Mouse (Mus musculus): ENCODE results near the gene Gm10961.

DNA sequence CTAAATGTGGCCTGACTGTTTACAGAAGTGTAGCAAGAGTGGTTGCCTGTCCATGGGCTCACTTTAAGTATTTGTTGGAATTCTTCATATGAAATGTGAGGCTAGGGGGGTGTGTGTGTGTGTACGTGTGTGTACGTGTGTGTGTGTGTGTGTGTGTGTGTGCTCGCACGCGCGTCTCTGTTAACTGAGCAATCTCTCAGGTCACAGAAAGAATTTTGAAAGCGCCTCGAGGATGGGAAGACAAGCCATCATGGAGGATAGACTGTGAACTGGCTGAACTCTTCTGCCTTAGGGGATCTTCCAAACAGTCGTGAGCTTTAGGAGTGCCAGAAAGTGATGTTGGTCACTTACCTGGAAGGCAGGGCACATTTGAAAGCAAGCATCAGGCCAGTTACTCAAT lies 2.8 kb downstream of the Gm10961 start:
- TF ChIP-seq CTCF (conservative IDR thresholded peaks at IDR 0.05; ENCODE audit: insufficient read depth, insufficient read length, low read depth, low read length) = no peak
- no peak for TF ChIP-seq POLR2A (IDR thresholded peaks at IDR 0.05; ENCODE audit: low read depth, low read length)

Data from kidney, adult 2 months (tissue).